Mouse (Mus musculus) spleen, adult 2 months (tissue): ENCODE data around the gene Gm44511.
"Not testable (repeated sequence)": the region's sequence is repeated elsewhere in the genome, so short reads cannot be mapped to it uniquely, and the experiment has no call there.

Source experiments
- CTCF ChIP-seq: fragments of 200-500 bp; IDR thresholded peaks from 2 replicates; pipeline ENCODE4 v1.5.1; 2011; ENCODE audit warnings: mild to moderate bottlenecking, inconsistent platforms; ENCODE audit not compliant: insufficient read depth, insufficient read length, insufficient replicate concordance; ENCODE audit errors: extremely low read depth
- POLR2A ChIP-seq: fragments of 200-500 bp; IDR thresholded peaks from 2 replicates; pipeline ENCODE4 v1.6.1; 2011; ENCODE audit warnings: low read depth, low read length, inconsistent platforms

DNA sequence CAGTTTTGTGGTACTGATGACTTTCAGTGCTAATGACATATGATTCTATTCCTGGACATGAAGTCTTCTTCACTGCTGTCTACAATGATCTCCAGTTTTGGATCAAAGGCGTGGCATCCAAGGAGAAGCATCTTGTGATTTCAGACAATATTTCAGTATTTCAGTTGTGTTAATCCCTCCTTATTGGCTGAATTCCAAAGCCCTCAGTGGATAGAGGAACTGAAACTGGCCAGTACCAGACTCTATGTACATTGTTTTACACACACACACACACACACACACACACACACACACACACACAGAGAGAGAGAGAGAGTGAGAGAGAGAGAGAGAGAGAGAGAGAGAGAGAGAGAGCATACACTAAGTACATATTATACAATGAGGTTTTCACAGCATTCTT lies 39.7 kb downstream of the Gm44511 start:
- not testable (repeated sequence) for TF ChIP-seq POLR2A, CTCF
